Mouse (Mus musculus) thymus, adult 2 months (tissue): Measurements from ENCODE around the gene Slc25a36. TPM values are rescaled to one million over a fixed set of nuclear protein-coding genes. Genes with fewer than 3 reads are reported as not detected.

Source experiments
- DNase-seq: peaks from one replicate; pipeline ENCODE4 v3.0.0; 2021
- H3K27ac ChIP-seq: fragments of 200-500 bp; 2 replicates; pipeline ENCODE4 v1.5.1; 2012; ENCODE audit warnings: low read length, control low read depth; ENCODE audit not compliant: control insufficient read depth, insufficient read depth
- H3K27me3 ChIP-seq: fragments of 200-500 bp; 2 replicates; pipeline ENCODE4 v1.6.1; 2012; ENCODE audit warnings: mild to moderate bottlenecking, low read length, moderate library complexity, mixed read lengths; ENCODE audit not compliant: control insufficient read depth, insufficient read depth
- H3K36me3 ChIP-seq: fragments of 200-500 bp; 2 replicates; pipeline ENCODE4 v1.6.1; 2012; ENCODE audit warnings: mild to moderate bottlenecking, low read length, moderate library complexity; ENCODE audit not compliant: control insufficient read depth, insufficient read depth
- H3K4me1 ChIP-seq: fragments of 200-500 bp; replicated peaks from 2 replicates; pipeline ENCODE4 v1.6.1; 2012; ENCODE audit warnings: low read length; ENCODE audit not compliant: control insufficient read depth, insufficient read depth
- H3K4me3 ChIP-seq: fragments of 200-500 bp; 2 replicates; pipeline ENCODE4 v1.5.1; 2012; ENCODE audit warnings: mild to moderate bottlenecking, low read length, control low read depth, moderate library complexity; ENCODE audit not compliant: control insufficient read depth, insufficient read depth
- CTCF ChIP-seq: fragments of 200-500 bp; IDR thresholded peaks from 2 replicates; pipeline ENCODE4 v1.5.1; 2012; ENCODE audit warnings: mild to moderate bottlenecking, control low read depth, low read length, moderate library complexity, borderline replicate concordance; ENCODE audit not compliant: control insufficient read depth, poor library complexity, insufficient read depth; ENCODE audit errors: extremely low read depth
- POLR2A ChIP-seq: fragments of 200-500 bp; IDR thresholded peaks from 2 replicates; pipeline ENCODE4 v1.6.1; 2012; ENCODE audit warnings: mild to moderate bottlenecking, low read length, control low read depth, moderate library complexity; ENCODE audit not compliant: control insufficient read depth, poor library complexity, insufficient read depth; ENCODE audit errors: extremely low read depth
- WGBS: fragments of 180-500 bp; shearing (Covaris S2); methylation state at CpG from one replicate; pipeline ENCODE4 v1.1.7; 2018; 5-methylcytosine and 5-hydroxymethylcytosine counted together
- polyA plus RNA-seq: library from polyadenylated mRNA; depleted of rRNA; stranded (reverse); fragments of >200 nt; gene quantifications from 2 replicates; pipeline ENCODE4 v1.2.3, GENCODE M21; 2012

Slc25a36 gene
- polyA plus RNA-seq, 1 experiment, result 16.1 TPM

- no peaks in the 10 kb centered on the region for H3K36me3 ChIP-seq
- no peaks in the 10 kb centered on the region for H3K4me1 ChIP-seq
- H3K27ac ChIP-seq, result no peak overlapping the region
- H3K4me3 ChIP-seq, result no peak overlapping the region
- no peak for DNase-seq
- WGBS, result 81% methylated on average over 6 of the region's 6 CpGs
- no peaks in the 10 kb centered on the region for H3K27me3 ChIP-seq
- TF ChIP-seq POLR2A (no peak), CTCF (no peak)
These were observed 34.4 kb upstream of the Slc25a36 start for GRCm38 (mm10) chr9:97145351-97145750.

GRCm38 (mm10) chr9:97143416-97143815 is 32.5 kb upstream of the Slc25a36 start:
- Histone ChIP-seq H3K27me3 (no peaks in the 10 kb centered on the region), H3K4me1 (no peaks in the 10 kb centered on the region), H3K27ac (no peak overlapping the region), H3K4me3 (no peak overlapping the region), H3K36me3 (no peaks in the 10 kb centered on the region)
- no peak for DNase-seq
- WGBS, result 93% methylated on average over 5 of the region's 5 CpGs
- no peak for TF ChIP-seq CTCF
- no peak for TF ChIP-seq POLR2A

- no peak for DNase-seq
- 89% methylated on average over 1 of the region's 1 CpGs for WGBS
- Histone ChIP-seq H3K4me1 (no peaks in the 10 kb centered on the region), H3K36me3 (no peaks in the 10 kb centered on the region), H3K27me3 (no peaks in the 10 kb centered on the region), H3K4me3 (no peak overlapping the region), H3K27ac (no peak overlapping the region)
- TF ChIP-seq POLR2A, result no peak
- no peak for TF ChIP-seq CTCF
These were observed 31.6 kb upstream of the Slc25a36 start for GRCm38 (mm10) chr9:97142558-97142957.

- no peaks in the 10 kb centered on the region for H3K27me3 ChIP-seq
- no peak overlapping the region for H3K27ac ChIP-seq
- TF ChIP-seq CTCF (no peak), POLR2A (no peak)
- no peaks in the 10 kb centered on the region for H3K36me3 ChIP-seq
- H3K4me1 ChIP-seq, result no peaks in the 10 kb centered on the region
- H3K4me3 ChIP-seq, result no peak overlapping the region
- no peak for DNase-seq
- WGBS, result 84% methylated on average over 2 of the region's 2 CpGs
These were observed 30.8 kb upstream of the Slc25a36 start for GRCm38 (mm10) chr9:97141723-97142122.

- Histone ChIP-seq H3K4me3 (no peak overlapping the region), H3K27me3 (no peaks in the 10 kb centered on the region), H3K4me1 (no peaks in the 10 kb centered on the region), H3K27ac (no peak overlapping the region), H3K36me3 (no peaks in the 10 kb centered on the region)
- TF ChIP-seq POLR2A (no peak), CTCF (no peak)
- no peak for DNase-seq
- WGBS, result 82% methylated on average over 10 of the region's 10 CpGs
These were observed 29.4 kb upstream of the Slc25a36 start for GRCm38 (mm10) chr9:97140145-97140932.

GRCm38 (mm10) chr9:97137678-97138077 is 26.7 kb upstream of the Slc25a36 start:
- TF ChIP-seq CTCF (no peak), POLR2A (no peak)
- 91% methylated on average over 4 of the region's 4 CpGs for WGBS
- H3K4me1 ChIP-seq, result no peaks in the 10 kb centered on the region
- H3K4me3 ChIP-seq, result no peak overlapping the region
- H3K36me3 ChIP-seq, result no peaks in the 10 kb centered on the region
- no peak for DNase-seq
- H3K27me3 ChIP-seq, result no peaks in the 10 kb centered on the region
- H3K27ac ChIP-seq, result no peak overlapping the region
